Mouse (Mus musculus) forebrain, embryonic 16.5 days (tissue): ENCODE data around the gene Wdr83os. TPM values are rescaled to one million over a fixed set of nuclear protein-coding genes. Genes with fewer than 3 reads are reported as not detected.
"Not testable (repeated sequence)": the region's sequence is repeated elsewhere in the genome, so short reads cannot be mapped to it uniquely, and the experiment has no call there.

Experiments
- ATAC-seq: fragments of 200-750 bp; cut with Nextera tagmentation; 2 replicates; pipeline ENCODE4 v1.8.0; 2017; ENCODE audit warnings: mild to moderate bottlenecking, moderate library complexity
- H3K27ac ChIP-seq: fragments of 300-500 bp; sonication (generic); 2 replicates; pipeline ENCODE4 v1.5.1; 2014; ENCODE audit warnings: low read length, control low read depth
- H3K27me3 ChIP-seq: fragments of 300-500 bp; sonication (generic); replicated peaks from 2 replicates; pipeline ENCODE4 v1.6.1; 2014; ENCODE audit warnings: low read length; ENCODE audit not compliant: control insufficient read depth, insufficient read depth
- H3K36me3 ChIP-seq: fragments of 300-500 bp; sonication (generic); 2 replicates; pipeline ENCODE4 v1.6.1; 2014; ENCODE audit not compliant: control insufficient read depth, insufficient read depth
- H3K4me1 ChIP-seq: fragments of 300-500 bp; sonication (generic); replicated peaks from 2 replicates; pipeline ENCODE4 v1.6.1; 2014; ENCODE audit warnings: low read length; ENCODE audit not compliant: control insufficient read depth, insufficient read depth
- H3K4me2 ChIP-seq: fragments of 300-500 bp; sonication (generic); 2 replicates; pipeline ENCODE4 v1.6.1; 2014; ENCODE audit warnings: mild to moderate bottlenecking, low read length, control low read depth
- H3K4me3 ChIP-seq: fragments of 300-500 bp; sonication (generic); replicated peaks from 2 replicates; pipeline ENCODE4 v1.5.1; 2014; ENCODE audit warnings: mild to moderate bottlenecking, low read length, control low read depth
- H3K9ac ChIP-seq: fragments of 300-500 bp; sonication (generic); replicated peaks from 2 replicates; pipeline ENCODE4 v1.6.1; 2014; ENCODE audit warnings: low read depth, low read length, control low read depth
- H3K9me3 ChIP-seq: fragments of 300-500 bp; sonication (generic); 2 replicates; pipeline ENCODE4 v1.6.1; 2016; ENCODE audit warnings: low read length; ENCODE audit not compliant: control insufficient read depth
- WGBS: fragments of 180-500 bp; shearing (Covaris S2); extraction: QIAGEN DNeasy Blood & Tissue Kit; methylation state at CpG from one replicate; pipeline ENCODE4 v1.1.7; 2014; 5-methylcytosine and 5-hydroxymethylcytosine counted together
- polyA plus RNA-seq: library from polyadenylated mRNA; unstranded; fragments of >200 nt; fragmentation: Nextera tagmentation; extraction: Ambion mirVana; gene quantifications from 2 replicates; pipeline ENCODE4 v1.2.1, GENCODE M21; 2015

Gene Wdr83os
- polyA plus RNA-seq, 1 experiment from 2014 or later = 133 TPM

GRCm38 (mm10) chr8:85096196-85096595 lies 15.7 kb downstream of the Wdr83os start:
- Histone ChIP-seq H3K27ac (no peak overlapping the region), H3K9me3 (no peaks in the 10 kb centered on the region), H3K36me3 (peaks cover 15% of the 10 kb centered on the region), H3K4me2 (no peak overlapping the region), H3K27me3 (no peaks in the 10 kb centered on the region), H3K4me3 (no peak overlapping the region), H3K9ac (no peak overlapping the region), H3K4me1 (no peaks in the 10 kb centered on the region)
- WGBS = 94% methylated on average over 16 of the region's 16 CpGs
- no peak for ATAC-seq

- ATAC-seq = no peak
These were observed 16.3 kb downstream of the Wdr83os start for GRCm38 (mm10) chr8:85096850-85097249.

GRCm38 (mm10) chr8:85100076-85100665 lies 19.6 kb downstream of the Wdr83os start:
- no peak overlapping the region for H3K4me3 ChIP-seq
- H3K27me3 ChIP-seq = no peaks in the 10 kb centered on the region
- H3K4me2 ChIP-seq = no peak overlapping the region
- no peak overlapping the region for H3K27ac ChIP-seq
- H3K9ac ChIP-seq = no peak overlapping the region
- H3K4me1 ChIP-seq = no peaks in the 10 kb centered on the region
- no peaks in the 10 kb centered on the region for H3K9me3 ChIP-seq
- H3K36me3 ChIP-seq = peaks cover 15% of the 10 kb centered on the region
- ATAC-seq = no peak
- WGBS = 86% methylated on average over 4 of the region's 4 CpGs

More at GRCm38 (mm10) chr8:85096850-85097249, 16.3 kb downstream of the Wdr83os start:
- Histone ChIP-seq H3K4me1 (no peaks in the 10 kb centered on the region), H3K9me3 (no peaks in the 10 kb centered on the region), H3K27ac (no peak overlapping the region), H3K9ac (no peak overlapping the region), H3K4me3 (no peak overlapping the region), H3K4me2 (no peak overlapping the region), H3K36me3 (peaks cover 15% of the 10 kb centered on the region), H3K27me3 (no peaks in the 10 kb centered on the region)
- 90% methylated on average over 4 of the region's 4 CpGs for WGBS

GRCm38 (mm10) chr8:85113241-85113640 lies 32.7 kb downstream of the Wdr83os start:
- no peaks in the 10 kb centered on the region for H3K27me3 ChIP-seq
- no peak for ATAC-seq
- H3K9ac ChIP-seq = no peak overlapping the region
- H3K4me3 ChIP-seq = no peak overlapping the region
- no peak overlapping the region for H3K4me2 ChIP-seq
- peaks cover 23% of the 10 kb centered on the region for H3K36me3 ChIP-seq
- 95% methylated on average over 10 of the region's 10 CpGs for WGBS
- H3K27ac ChIP-seq = no peak overlapping the region
- H3K4me1 ChIP-seq = no peaks in the 10 kb centered on the region
- H3K9me3 ChIP-seq = no peaks in the 10 kb centered on the region

- H3K4me3 ChIP-seq = no peak overlapping the region
- H3K9me3 ChIP-seq = no peaks in the 10 kb centered on the region
- H3K9ac ChIP-seq = no peak overlapping the region
- no peaks in the 10 kb centered on the region for H3K27me3 ChIP-seq
- no peak overlapping the region for H3K27ac ChIP-seq
- 75% methylated on average over 4 of the region's 4 CpGs for WGBS
- no peak for ATAC-seq
- peaks cover 13% of the 10 kb centered on the region for H3K36me3 ChIP-seq
- no peaks in the 10 kb centered on the region; the same call in 1 of the 2 replicates for H3K4me1 ChIP-seq
- no peak overlapping the region for H3K4me2 ChIP-seq
These were observed 35.0 kb downstream of the Wdr83os start for GRCm38 (mm10) chr8:85115501-85115900.

GRCm38 (mm10) chr8:85116984-85117383 lies 36.4 kb downstream of the Wdr83os start:
- ATAC-seq = no peak
- Histone ChIP-seq H3K4me1 (no peaks in the 10 kb centered on the region; the same call in 1 of the 2 replicates), H3K27ac (no peak overlapping the region), H3K4me2 (no peak overlapping the region), H3K27me3 (no peaks in the 10 kb centered on the region), H3K4me3 (no peak overlapping the region), H3K36me3 (no peaks in the 10 kb centered on the region; the same call in 1 of the 2 replicates), H3K9ac (no peak overlapping the region), H3K9me3 (no peaks in the 10 kb centered on the region)
- 94% methylated on average over 7 of the region's 7 CpGs for WGBS

- ATAC-seq = peak; percentile 90
- 5% methylated on average over 37 of the region's 37 CpGs for WGBS
These were observed 38.8 kb downstream of the Wdr83os start for GRCm38 (mm10) chr8:85119052-85119981.

GRCm38 (mm10) chr8:85120251-85120650 lies 39.7 kb downstream of the Wdr83os start:
- not testable (repeated sequence) for H3K4me1 ChIP-seq, ATAC-seq, H3K4me2 ChIP-seq, H3K27me3 ChIP-seq, H3K27ac ChIP-seq, H3K36me3 ChIP-seq, H3K9ac ChIP-seq, H3K9me3 ChIP-seq, H3K4me3 ChIP-seq
- 78% methylated on average over 5 of the region's 5 CpGs for WGBS

More at GRCm38 (mm10) chr8:85119052-85119981, 38.8 kb downstream of the Wdr83os start:
- Histone ChIP-seq H3K4me2 (peak overlapping the region; percentile 70), H3K27me3 (no peaks in the 10 kb centered on the region), H3K36me3 (no peaks in the 10 kb centered on the region), H3K4me3 (peak overlapping the region; percentile 61), H3K9me3 (no peaks in the 10 kb centered on the region), H3K27ac (no peak overlapping the region), H3K9ac (peak overlapping the region; percentile 71), H3K4me1 (no peaks in the 10 kb centered on the region; the same call in 1 of the 2 replicates)

GRCm38 (mm10) chr8:85122995-85123394 lies 42.5 kb downstream of the Wdr83os start, which contains the start of gene Zfp791:
Gene Zfp791, minus strand, starts transcription at chr8:85123095.
- no peak within 1 kb of the TSS for H3K4me3 ChIP-seq
- H3K9ac ChIP-seq = no peak within 1 kb of the TSS
- H3K36me3 ChIP-seq = no peaks in the 10 kb centered on the region
- no peak within 1 kb of the TSS for H3K27ac ChIP-seq
- ATAC-seq = no peak
- no peaks in the 10 kb centered on the region for H3K27me3 ChIP-seq
- no peak within 1 kb of the TSS for H3K4me2 ChIP-seq
- WGBS = 81% methylated on average over 3 of the region's 3 CpGs
- H3K9me3 ChIP-seq = no peaks in the 10 kb centered on the region
- H3K4me1 ChIP-seq = no peaks in the 10 kb centered on the region; the same call in 1 of the 2 replicates
